Mouse (Mus musculus) C2C12 (cell line): ENCODE results near the gene Snrnp27.
A peak's percentile ranks its signal among the peaks of the same experiment; 100 is the strongest.

Source experiments
- CTCF ChIP-seq: IDR thresholded peaks from one replicate; pipeline ENCODE4 v1.5.1; 2011; ENCODE audit not compliant: control insufficient read depth, insufficient read depth, insufficient read length
- FOSL1 ChIP-seq: IDR thresholded peaks from one replicate; pipeline ENCODE4 v1.8.0; 2011; ENCODE audit warnings: mild to moderate bottlenecking, low read length; ENCODE audit not compliant: poor library complexity, insufficient read depth, severe bottlenecking

- TF ChIP-seq CTCF: peak; percentile 29
- no peak for TF ChIP-seq FOSL1
Observed at GRCm38 (mm10) chr6:86694465-86694864, 10.1 kb upstream of the Snrnp27 start.
